Mouse (Mus musculus): ENCODE results near the gene Slco2a1. TPM values are rescaled to one million over a fixed set of nuclear protein-coding genes. Genes with fewer than 3 reads are reported as not detected.

Gene Slco2a1
- total and polyA plus RNA-seq, 2 experiments from 2014 or later, result 5.7 to 10.2 TPM

DNA sequence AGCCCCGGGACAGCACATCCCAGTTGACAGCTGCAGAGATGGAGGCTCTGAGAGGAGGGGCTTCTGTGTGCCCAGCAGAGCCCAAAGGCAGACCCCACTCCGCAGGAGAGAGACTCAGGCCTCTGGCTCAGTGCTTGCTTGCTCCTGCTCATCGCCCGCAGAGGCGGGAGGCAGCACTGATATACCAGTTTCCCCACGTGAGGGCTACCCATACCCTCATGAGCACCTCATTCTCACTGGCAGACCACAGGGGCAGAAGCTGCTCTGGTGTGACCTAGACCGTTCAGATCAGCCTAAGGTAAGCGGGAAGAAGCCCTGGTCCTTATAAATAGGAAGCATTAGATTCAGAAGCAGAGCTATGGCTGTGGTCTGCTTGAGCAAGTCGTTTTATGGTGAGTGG is 131.3 kb downstream of the Slco2a1 start:
- Histone ChIP-seq H3K4me1 (ENCODE audit: control insufficient read depth, insufficient read depth) (no peaks in the 10 kb centered on the region), H3K9ac (replicated peaks; ENCODE audit: low read depth, low read length) (no peak overlapping the region), H3K4me3 (ENCODE audit: low read depth, low read length) (no peak overlapping the region), H3K36me3 (replicated peaks; ENCODE audit: control insufficient read depth, insufficient read depth, low read length) (no peaks in the 10 kb centered on the region), H3K27me3 (ENCODE audit: control insufficient read depth, insufficient read depth, low read length) (0 out of 2 replicates have a peak, but pooled peaks cover 1% of the 10 kb centered on the region), H3K9me3 (replicated peaks; ENCODE audit: control insufficient read depth, low read length) (no peaks in the 10 kb centered on the region), H3K27ac (ENCODE audit: low read depth) (no peak overlapping the region), H3K4me2 (ENCODE audit: low read depth, low read length) (no peak overlapping the region)
- DNase-seq (ENCODE audit: low spot score) (no peak), ATAC-seq (ENCODE audit: insufficient read depth, low read depth) (no peak)
- WGBS, result 87% methylated on average over 9 of the region's 9 CpGs
- TF ChIP-seq EP300 (IDR thresholded peaks at IDR 0.05; ENCODE audit: low read depth), result no peak

DNA sequence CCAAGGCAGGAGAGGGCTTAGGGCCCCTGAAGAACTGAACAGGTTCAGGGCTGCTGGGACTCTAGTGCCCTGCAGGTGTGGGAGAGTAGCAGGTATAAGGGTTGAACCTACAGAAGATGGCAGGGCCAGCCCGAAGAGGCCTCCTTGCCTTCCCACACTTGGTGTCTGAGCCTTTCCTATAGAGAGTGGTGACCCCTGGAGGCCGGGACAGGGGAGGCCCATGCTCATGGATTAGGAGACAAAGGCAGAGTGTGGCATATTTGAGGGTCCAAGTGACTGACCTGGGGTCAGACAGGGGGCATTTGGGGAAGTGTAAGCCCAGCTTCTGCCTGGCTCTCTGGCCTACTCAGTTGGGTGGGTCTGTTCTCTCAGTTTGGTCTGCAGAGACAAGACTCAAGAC is 131.7 kb downstream of the Slco2a1 start:
- Histone ChIP-seq H3K4me1 (ENCODE audit: control insufficient read depth, insufficient read depth) (no peaks in the 10 kb centered on the region), H3K36me3 (replicated peaks; ENCODE audit: control insufficient read depth, insufficient read depth, low read length) (no peaks in the 10 kb centered on the region), H3K4me2 (ENCODE audit: low read depth, low read length) (no peak overlapping the region), H3K9ac (replicated peaks; ENCODE audit: low read depth, low read length) (no peak overlapping the region), H3K27me3 (ENCODE audit: control insufficient read depth, insufficient read depth, low read length) (no peaks in the 10 kb centered on the region), H3K4me3 (ENCODE audit: low read depth, low read length) (no peak overlapping the region), H3K9me3 (replicated peaks; ENCODE audit: control insufficient read depth, low read length) (no peaks in the 10 kb centered on the region), H3K27ac (ENCODE audit: low read depth) (no peak overlapping the region)
- TF ChIP-seq CTCF (IDR thresholded peaks at IDR 0.05; ENCODE audit: low read depth) (peak; percentile 31), EP300 (IDR thresholded peaks at IDR 0.05; ENCODE audit: low read depth) (no peak)
- DNase-seq (ENCODE audit: low spot score) (no peak), ATAC-seq (ENCODE audit: insufficient read depth, low read depth) (peak; percentile 24; the same call in 1 of the 2 replicates)
- WGBS, result 49% methylated on average over 2 of the region's 2 CpGs

DNA sequence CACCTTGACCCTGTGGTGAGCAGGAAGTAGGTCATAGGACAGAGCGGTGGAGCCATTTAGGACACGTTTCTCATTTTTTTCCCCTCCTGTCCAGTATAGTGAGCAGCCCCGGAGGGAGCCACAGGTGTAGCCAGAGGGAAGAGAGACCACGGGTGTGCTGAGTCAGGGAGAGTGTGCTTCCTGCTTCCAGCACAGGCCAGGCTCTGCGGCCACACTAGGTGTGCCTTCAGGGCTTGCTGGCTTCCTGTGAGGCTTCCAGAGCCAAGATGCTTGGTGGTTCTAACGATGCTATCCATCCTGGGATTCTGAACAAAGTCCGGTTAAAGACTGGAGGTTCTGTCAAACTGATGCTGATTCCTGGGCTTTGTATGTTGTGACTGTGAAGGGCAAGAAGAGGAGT is 133.0 kb downstream of the Slco2a1 start:
- DNase-seq (ENCODE audit: low spot score) (no peak), ATAC-seq (ENCODE audit: insufficient read depth, low read depth) (no peak)
- Histone ChIP-seq H3K4me3 (ENCODE audit: low read depth, low read length) (no peak overlapping the region), H3K27ac (ENCODE audit: low read depth) (no peak overlapping the region), H3K4me1 (ENCODE audit: control insufficient read depth, insufficient read depth) (no peaks in the 10 kb centered on the region), H3K27me3 (ENCODE audit: control insufficient read depth, insufficient read depth, low read length) (no peaks in the 10 kb centered on the region), H3K4me2 (ENCODE audit: low read depth, low read length) (no peak overlapping the region), H3K36me3 (replicated peaks; ENCODE audit: control insufficient read depth, insufficient read depth, low read length) (no peaks in the 10 kb centered on the region), H3K9ac (replicated peaks; ENCODE audit: low read depth, low read length) (no peak overlapping the region), H3K9me3 (replicated peaks; ENCODE audit: control insufficient read depth, low read length) (no peaks in the 10 kb centered on the region)
- TF ChIP-seq EP300 (IDR thresholded peaks at IDR 0.05; ENCODE audit: low read depth) (no peak), CTCF (IDR thresholded peaks at IDR 0.05; ENCODE audit: low read depth) (no peak)
- 67% methylated on average over 7 of the region's 7 CpGs for WGBS

DNA sequence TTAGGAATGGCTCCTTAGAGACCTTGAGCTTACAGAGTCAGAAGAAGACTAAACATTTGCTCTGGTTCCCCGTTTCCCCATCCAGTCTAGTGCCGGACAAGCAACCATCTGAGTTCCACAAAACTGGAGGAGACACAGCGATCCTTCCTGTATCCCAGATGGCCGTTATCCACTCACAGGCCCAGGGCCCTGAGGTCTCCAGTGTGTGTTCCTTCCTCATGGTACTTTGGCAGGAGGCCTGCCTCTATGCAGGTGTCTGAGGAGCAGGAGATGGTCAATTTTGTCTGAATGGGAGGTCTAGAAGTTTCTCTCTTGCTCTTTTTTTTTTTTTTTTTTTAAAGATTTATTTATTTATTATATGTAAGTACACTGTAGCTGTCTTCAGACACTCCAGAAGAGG is 136.2 kb downstream of the Slco2a1 start:
- ATAC-seq (ENCODE audit: insufficient read depth, low read depth), result no peak
- Histone ChIP-seq H3K9me3 (replicated peaks; ENCODE audit: control insufficient read depth, low read length) (no peaks in the 10 kb centered on the region), H3K4me3 (ENCODE audit: low read depth, low read length) (no peak overlapping the region), H3K9ac (replicated peaks; ENCODE audit: low read depth, low read length) (no peak overlapping the region), H3K4me1 (ENCODE audit: control insufficient read depth, insufficient read depth) (no peaks in the 10 kb centered on the region), H3K4me2 (ENCODE audit: low read depth, low read length) (no peak overlapping the region), H3K27ac (ENCODE audit: low read depth) (no peak overlapping the region), H3K27me3 (ENCODE audit: control insufficient read depth, insufficient read depth, low read length) (no peaks in the 10 kb centered on the region), H3K36me3 (replicated peaks; ENCODE audit: control insufficient read depth, insufficient read depth, low read length) (no peaks in the 10 kb centered on the region)
- 90% methylated on average over 4 of the region's 4 CpGs for WGBS
- DNase-seq (ENCODE audit: low spot score), result no peak
- no peak for TF ChIP-seq CTCF (IDR thresholded peaks at IDR 0.05; ENCODE audit: low read depth)
- TF ChIP-seq EP300 (IDR thresholded peaks at IDR 0.05; ENCODE audit: low read depth), result no peak

DNA sequence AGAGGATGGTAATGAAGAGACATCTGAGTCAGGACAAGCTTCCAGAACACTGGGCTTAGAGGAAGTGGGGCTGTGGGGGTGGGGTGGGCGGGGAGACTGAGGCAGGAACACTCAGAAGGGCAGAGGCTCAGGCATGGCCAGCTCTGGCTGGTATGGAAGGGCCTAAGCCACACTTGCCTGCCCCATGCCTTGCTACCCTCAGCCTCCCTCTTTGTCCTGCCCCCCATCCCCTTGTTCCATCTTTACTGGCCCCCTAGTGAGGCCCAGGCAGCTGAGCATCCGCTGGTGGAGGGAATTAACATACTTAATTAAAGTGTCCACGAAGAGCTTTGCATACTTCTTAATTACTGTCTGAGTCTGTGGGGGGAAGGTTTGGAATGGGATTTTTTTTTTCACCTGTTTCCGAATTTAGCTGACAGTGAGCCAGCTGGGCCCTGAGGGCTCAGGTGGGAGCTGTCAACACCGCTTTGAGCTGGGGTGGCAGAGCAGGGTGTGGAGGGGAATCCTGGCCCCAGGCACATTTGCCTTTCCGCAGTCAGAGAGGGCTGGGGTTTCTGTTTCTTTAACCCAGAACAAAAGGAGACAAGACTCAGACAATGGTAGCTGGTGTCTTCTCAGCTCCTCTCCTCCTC is 145.1 kb downstream of the Slco2a1 start:
- H3K36me3 ChIP-seq (replicated peaks; ENCODE audit: control insufficient read depth, insufficient read depth, low read length), result no peaks in the 10 kb centered on the region
- H3K9ac ChIP-seq (replicated peaks; ENCODE audit: low read depth, low read length), result no peak overlapping the region
- WGBS, result 45% methylated on average over 6 of the region's 6 CpGs

More for the DNA sequence above, 145.1 kb downstream of the Slco2a1 start:
- DNase-seq (ENCODE audit: low spot score) (no peak), ATAC-seq (ENCODE audit: insufficient read depth, low read depth) (no peak)
- peaks cover 13% of the 10 kb centered on the region; the same call in 1 of the 2 replicates for H3K4me1 ChIP-seq (ENCODE audit: control insufficient read depth, insufficient read depth)
- H3K9me3 ChIP-seq (replicated peaks; ENCODE audit: control insufficient read depth, low read length), result no peaks in the 10 kb centered on the region
- H3K27ac ChIP-seq (ENCODE audit: low read depth), result no peak overlapping the region
- H3K4me2 ChIP-seq (ENCODE audit: low read depth, low read length), result no peak overlapping the region
- no peak for TF ChIP-seq CTCF (IDR thresholded peaks at IDR 0.05; ENCODE audit: low read depth)
- TF ChIP-seq EP300 (IDR thresholded peaks at IDR 0.05; ENCODE audit: low read depth), result no peak
- no peak overlapping the region for H3K4me3 ChIP-seq (ENCODE audit: low read depth, low read length)
- no peaks in the 10 kb centered on the region for H3K27me3 ChIP-seq (ENCODE audit: control insufficient read depth, insufficient read depth, low read length)

All from heart, postnatal 0 days (tissue).